Mouse (Mus musculus): ENCODE measurements at regions not wholly inside any gene's neighbourhood (a gene's known extent, or its start where the extent isn't known, plus 50 kb on each side); places are given as distances from the start of the nearest gene placed in this dataset.

DNA sequence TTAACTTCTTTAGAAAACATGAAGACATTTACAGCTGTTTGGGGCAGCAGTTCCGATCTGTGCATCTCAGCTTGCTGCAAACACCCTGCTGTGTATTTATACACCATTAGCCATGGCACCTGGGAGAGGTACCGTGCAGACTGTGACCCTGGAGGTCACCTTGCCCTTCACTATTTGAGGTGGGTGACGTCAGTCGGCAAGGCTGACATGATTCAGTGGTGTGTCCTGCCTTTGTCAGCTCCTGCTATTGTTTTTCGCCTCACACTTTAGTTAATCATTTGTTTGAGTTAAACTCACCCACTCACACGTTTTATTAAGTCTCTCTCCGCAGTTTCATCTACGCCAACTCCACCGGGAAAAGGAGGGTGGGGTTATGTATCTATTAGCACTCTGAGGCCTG, 305.9 kb downstream of the Cog6 start:
- TF ChIP-seq TAL1 (conservative IDR thresholded peaks at IDR 0.05; ENCODE audit: low read depth, low read length) (no peak), CTCF (IDR thresholded peaks at IDR 0.05; ENCODE audit: low read depth, low read length) (no peak), GATA1 (IDR thresholded peaks at IDR 0.05; ENCODE audit: borderline replicate concordance, low read length) (no peak), POLR2AphosphoS5 (IDR thresholded peaks at IDR 0.05; ENCODE audit: insufficient replicate concordance, low read depth, low read length) (no peak)
